ENCODE assay signal across 8 mouse cellular contexts in genomic region chr12:84847480-84847879, GRCm38 (mm10). TPM values are rescaled to one million over a fixed set of nuclear protein-coding genes. Genes with fewer than 3 reads are reported as not detected.
DNase-seq lines count a peak whose midpoint lies in the region; ATAC-seq and TF ChIP-seq lines count a peak whose summit lies in the region.
"Had no signal": no experiment of that assay in that cellular context is flagged by ENCODE, and none has a peak within 500 bp of the region (broad histone marks: within the 10 kb centered on the region; RNA-seq: fewer than 3 reads in every experiment).

No protein-coding gene starts in this region.

- no peaks in the 10 kb centered on the region for H3K9me3 ChIP-seq in limb, embryonic 14.5 days (ENCODE audit: control insufficient read depth, low read length)

- H3K27ac ChIP-seq in limb, embryonic 14.5 days (replicated peaks; ENCODE audit: low read depth, low read length): peak overlapping the region; percentile 56; the same call in 1 of the 2 replicates

- DNase-seq in A20 (ENCODE audit: low read depth, low spot score) (peak; percentile 37), Patski (ENCODE audit: low read depth, low spot score) (peak; percentile 85)
- peak; percentile 79 for DNase-seq in limb, embryonic 14.5 days (ENCODE audit: low spot score)
- DNase-seq in cerebellum, postnatal 4 days (ENCODE audit: low spot score in 2 of 2): no peak
- DNase-seq in right cerebral cortex, postnatal 14 days: no peak
- no peak for DNase-seq in heart, adult 9 months (ENCODE audit: low spot score in 2 of 2)

- POLR2A ChIA-PET in Patski (lab: Charles Lee): interaction anchor here (0.6 kb wide), 1 partner anchor 199 kb away, joined by 3 read pairs; no protein-coding TSS in a partner anchor

- TF ChIP-seq CTCF in Patski (IDR thresholded peaks at IDR 0.05): no peak

- peaks cover 45% of the 10 kb centered on the region for H3K4me1 ChIP-seq in limb, embryonic 14.5 days (ENCODE audit: control insufficient read depth, insufficient read depth, low read length)

- WGBS in limb, embryonic 14.5 days: 4% methylated on average over 7 of the region's 7 CpGs

- ATAC-seq in Patski: peak; percentile 63
- ATAC-seq in granulocyte monocyte progenitor cell, adult 5-6 weeks (replicated peaks; ENCODE audit: poor library complexity, severe bottlenecking): peak; percentile 42
- ATAC-seq in limb, embryonic 14.5 days (ENCODE audit: low FRiP score, low read depth): peak; percentile 58; the same call in 1 of the 2 replicates
- ATAC-seq: hindbrain, embryonic 16.5 days had no signal

- H3K4me3 ChIP-seq in limb, embryonic 14.5 days (replicated peaks; ENCODE audit: low read length): no peak overlapping the region

- no peak for TF ChIP-seq POLR2A in limb, embryonic 14.5 days (IDR thresholded peaks at IDR 0.05; ENCODE audit: borderline replicate concordance, extremely low read depth, insufficient read depth, insufficient read length)

- in situ Hi-C loops in Patski (cut with MboI; ENCODE audit: low pct_unique_long_range_greater_than_20kb): no loop called here

- H3K4me2 ChIP-seq in limb, embryonic 14.5 days (replicated peaks; ENCODE audit: low read depth, low read length, severe bottlenecking): peak overlapping the region; percentile 24; the same call in 1 of the 2 replicates

- H3K9ac ChIP-seq in limb, embryonic 14.5 days (ENCODE audit: low read depth, low read length, severe bottlenecking): no peak overlapping the region

- H3K27me3 ChIP-seq in Patski: no peaks in the 10 kb centered on the region
- H3K27me3 ChIP-seq in limb, embryonic 14.5 days (ENCODE audit: control insufficient read depth, insufficient read depth, low read length): peaks cover 3% of the 10 kb centered on the region; the same call in 1 of the 2 replicates

- CTCF ChIA-PET in Patski (lab: Charles Lee): interaction anchor here (1.2 kb wide), 1 partner anchor 28 kb away, joined by 3 read pairs; no protein-coding TSS in a partner anchor

- no peaks in the 10 kb centered on the region for H3K36me3 ChIP-seq in limb, embryonic 14.5 days (ENCODE audit: control insufficient read depth, insufficient read depth, low read length)

RNA-seq across cellular contexts. Expression of gene Ltbp2, which starts 28.9 kb away (rescaled TPM):
- 19.0 TPM for polyA plus RNA-seq in Patski (2021)
- not detected in 2 replicates for total RNA-seq in granulocyte monocyte progenitor cell, adult 5-6 weeks (2014; fragmentation: Nextera tagmentation)
- not detected in 2 replicates for total RNA-seq in granulocyte monocyte progenitor cell, adult 5-6 weeks (2017)
- polyA plus RNA-seq in limb, embryonic 14.5 days (2012; rRNA removed): 12.3 and 17.1 TPM in 2 replicates
- 4.4 and 5.2 TPM in 2 replicates for polyA plus RNA-seq in limb, embryonic 14.5 days (2014; fragmentation: Nextera tagmentation; extraction: Ambion mirVana)

Comparison
In these comparisons a context has a peak if more than half of its experiments do, and no peak if none do; other contexts are left out.
1. DNase-seq: peak in A20 (single experiment), Patski (single experiment) and limb, embryonic 14.5 days (single experiment); none in cerebellum, postnatal 4 days (0 of 2), right cerebral cortex, postnatal 14 days (single experiment) and heart, adult 9 months (0 of 2).
2. Peak in every context shown above with its lines, with median percentiles within 50 percentile points of each other: ATAC-seq.